Mouse (Mus musculus) kidney, embryonic 16.5 days (tissue): ENCODE data around the gene Gm49405. TPM values are rescaled to one million over a fixed set of nuclear protein-coding genes. Genes with fewer than 3 reads are reported as not detected.
"Not testable (repeated sequence)": the region's sequence is repeated elsewhere in the genome, so short reads cannot be mapped to it uniquely, and the experiment has no call there.

Source experiments
- ATAC-seq: fragments of 200-750 bp; cut with Nextera tagmentation; 2 replicates; pipeline ENCODE4 v1.8.0; 2017; ENCODE audit warnings: moderate TSS enrichment; ENCODE audit not compliant: low FRiP score, low TSS enrichment
- H3K27ac ChIP-seq: fragments of 300-500 bp; sonication (generic); 2 replicates; pipeline ENCODE4 v1.5.1; 2014; ENCODE audit warnings: low read length
- H3K27me3 ChIP-seq: fragments of 300-500 bp; sonication (generic); 2 replicates; pipeline ENCODE4 v1.6.1; 2014; ENCODE audit warnings: low read length, control low read depth, mixed read lengths; ENCODE audit not compliant: insufficient read depth
- H3K36me3 ChIP-seq: fragments of 300-500 bp; sonication (generic); 2 replicates; pipeline ENCODE4 v1.6.1; 2014; ENCODE audit warnings: low read length, control low read depth, mixed read lengths; ENCODE audit not compliant: insufficient read depth
- H3K4me1 ChIP-seq: fragments of 300-500 bp; sonication (generic); 2 replicates; pipeline ENCODE4 v1.6.1; 2014; ENCODE audit warnings: low read length, control low read depth, mixed read lengths; ENCODE audit not compliant: insufficient read depth
- H3K4me2 ChIP-seq: fragments of 300-500 bp; sonication (generic); replicated peaks from 2 replicates; pipeline ENCODE4 v1.6.1; 2014; ENCODE audit warnings: low read depth, low read length
- H3K4me3 ChIP-seq: fragments of 300-500 bp; sonication (generic); 2 replicates; pipeline ENCODE4 v1.5.1; 2014; ENCODE audit warnings: mild to moderate bottlenecking, low read length
- H3K9ac ChIP-seq: fragments of 300-500 bp; sonication (generic); replicated peaks from 2 replicates; pipeline ENCODE4 v1.6.1; 2014; ENCODE audit warnings: low read length
- H3K9me3 ChIP-seq: fragments of 300-500 bp; sonication (generic); 2 replicates; pipeline ENCODE4 v1.6.1; 2016; ENCODE audit warnings: low read length, control low read depth
- WGBS: fragments of 180-500 bp; shearing (Covaris S2); extraction: QIAGEN DNeasy Blood & Tissue Kit; methylation state at CpG from one replicate; pipeline ENCODE4 v1.1.7; 2014; 5-methylcytosine and 5-hydroxymethylcytosine counted together
- polyA plus RNA-seq: library from polyadenylated mRNA; unstranded; fragments of >200 nt; fragmentation: Nextera tagmentation; extraction: Ambion mirVana; gene quantifications from 2 replicates; pipeline ENCODE4 v1.2.1, GENCODE M21; 2015

Gene Gm49405
- polyA plus RNA-seq, 1 experiment from 2014 or later: 3.9 TPM

- WGBS: 35% methylated on average over 18 of the region's 18 CpGs
- H3K4me2 ChIP-seq: no peak overlapping the region
These were observed 18.5 kb downstream of the Gm49405 start for GRCm38 (mm10) chr19:4018743-4019583.

GRCm38 (mm10) chr19:4023185-4023584 lies 22.8 kb downstream of the Gm49405 start:
- H3K27me3 ChIP-seq: no peaks in the 10 kb centered on the region
- 70% methylated on average over 7 of the region's 7 CpGs for WGBS

More at GRCm38 (mm10) chr19:4018743-4019583, 18.5 kb downstream of the Gm49405 start:
- H3K36me3 ChIP-seq: no peaks in the 10 kb centered on the region
- no peaks in the 10 kb centered on the region for H3K9me3 ChIP-seq
- no peak overlapping the region for H3K4me3 ChIP-seq
- no peaks in the 10 kb centered on the region for H3K4me1 ChIP-seq
- peak; percentile 90 for ATAC-seq
- H3K9ac ChIP-seq: no peak overlapping the region
- H3K27ac ChIP-seq: no peak overlapping the region
- H3K27me3 ChIP-seq: no peaks in the 10 kb centered on the region

GRCm38 (mm10) chr19:4027576-4027975 lies 27.1 kb downstream of the Gm49405 start:
- ATAC-seq: no peak
- Histone ChIP-seq H3K9me3 (peaks cover 5% of the 10 kb centered on the region; the same call in 1 of the 2 replicates), H3K9ac (no peak overlapping the region), H3K4me3 (no peak overlapping the region), H3K27me3 (no peaks in the 10 kb centered on the region), H3K27ac (no peak overlapping the region), H3K36me3 (no peaks in the 10 kb centered on the region), H3K4me2 (no peak overlapping the region), H3K4me1 (no peaks in the 10 kb centered on the region)

More at GRCm38 (mm10) chr19:4023185-4023584, 22.8 kb downstream of the Gm49405 start:
- Histone ChIP-seq H3K4me2 (no peak overlapping the region), H3K4me3 (no peak overlapping the region), H3K4me1 (no peaks in the 10 kb centered on the region), H3K36me3 (no peaks in the 10 kb centered on the region), H3K9ac (no peak overlapping the region), H3K9me3 (peaks cover 5% of the 10 kb centered on the region; the same call in 1 of the 2 replicates), H3K27ac (no peak overlapping the region)
- no peak for ATAC-seq

- Histone ChIP-seq H3K4me1 (peaks cover 14% of the 10 kb centered on the region), H3K27ac (no peak overlapping the region), H3K4me2 (no peak overlapping the region), H3K9ac (no peak overlapping the region), H3K36me3 (peaks cover 4% of the 10 kb centered on the region), H3K4me3 (no peak overlapping the region), H3K27me3 (no peaks in the 10 kb centered on the region), H3K9me3 (no peaks in the 10 kb centered on the region)
- no peak for ATAC-seq
- 72% methylated on average over 7 of the region's 7 CpGs for WGBS
These were observed 32.2 kb downstream of the Gm49405 start for GRCm38 (mm10) chr19:4032668-4033067.

GRCm38 (mm10) chr19:4033298-4033697 lies 32.9 kb downstream of the Gm49405 start:
- no peak overlapping the region for H3K27ac ChIP-seq
- H3K4me1 ChIP-seq: peaks cover 18% of the 10 kb centered on the region
- no peak overlapping the region for H3K4me3 ChIP-seq
- peaks cover 4% of the 10 kb centered on the region for H3K36me3 ChIP-seq
- ATAC-seq: no peak
- H3K4me2 ChIP-seq: no peak overlapping the region
- no peaks in the 10 kb centered on the region for H3K27me3 ChIP-seq
- no peak overlapping the region for H3K9ac ChIP-seq
- WGBS: 62% methylated on average over 3 of the region's 3 CpGs
- no peaks in the 10 kb centered on the region for H3K9me3 ChIP-seq

- Histone ChIP-seq H3K4me2 (no peak overlapping the region), H3K9ac (no peak overlapping the region), H3K9me3 (no peaks in the 10 kb centered on the region), H3K4me3 (no peak overlapping the region), H3K36me3 (peaks cover 4% of the 10 kb centered on the region), H3K4me1 (peaks cover 20% of the 10 kb centered on the region), H3K27ac (no peak overlapping the region), H3K27me3 (no peaks in the 10 kb centered on the region)
- no peak for ATAC-seq
- 66% methylated on average over 5 of the region's 5 CpGs for WGBS
These were observed 33.3 kb downstream of the Gm49405 start for GRCm38 (mm10) chr19:4033742-4034141.

- H3K9me3 ChIP-seq: no peaks in the 10 kb centered on the region
- 62% methylated on average over 12 of the region's 12 CpGs for WGBS
- ATAC-seq: no peak
- H3K4me3 ChIP-seq: 0 out of 2 replicates have a peak overlapping the region, but pooled peaks have one; percentile 0
- peak overlapping the region; percentile 35 for H3K4me2 ChIP-seq
- peaks cover 4% of the 10 kb centered on the region for H3K36me3 ChIP-seq
- H3K27ac ChIP-seq: no peak overlapping the region
- H3K4me1 ChIP-seq: peaks cover 20% of the 10 kb centered on the region
- no peak overlapping the region for H3K9ac ChIP-seq
- H3K27me3 ChIP-seq: no peaks in the 10 kb centered on the region
These were observed 36.1 kb downstream of the Gm49405 start for GRCm38 (mm10) chr19:4036327-4037045.

GRCm38 (mm10) chr19:4037154-4037787 lies 36.8 kb downstream of the Gm49405 start:
- H3K4me3 ChIP-seq: peak overlapping the region; percentile 81
- peak overlapping the region; percentile 77 for H3K4me2 ChIP-seq
- peak overlapping the region; percentile 95 for H3K9ac ChIP-seq
- ATAC-seq: peak; percentile 32
- not testable (repeated sequence) for H3K27me3 ChIP-seq, H3K36me3 ChIP-seq, H3K9me3 ChIP-seq
- H3K27ac ChIP-seq: peak overlapping the region; percentile 79
- WGBS: 23% methylated on average over 7 of the region's 8 CpGs
- H3K4me1 ChIP-seq: peaks cover 20% of the 10 kb centered on the region

GRCm38 (mm10) chr19:4037788-4038232 lies 37.4 kb downstream of the Gm49405 start, which contains the start of gene Gstp1:
Gene Gstp1, minus strand, starts transcription at chr19:4037985.
- H3K9ac ChIP-seq: peak within 1 kb of the TSS; percentile 95
- no peaks in the 10 kb centered on the region for H3K27me3 ChIP-seq
- peak within 1 kb of the TSS; percentile 79 for H3K27ac ChIP-seq
- H3K4me2 ChIP-seq: peak within 1 kb of the TSS; percentile 77
- WGBS: 0% methylated on average over 26 of the region's 26 CpGs
- peaks cover 20% of the 10 kb centered on the region for H3K4me1 ChIP-seq
- no peaks in the 10 kb centered on the region for H3K9me3 ChIP-seq
- peak; percentile 87 for ATAC-seq
- H3K36me3 ChIP-seq: peaks cover 4% of the 10 kb centered on the region
- H3K4me3 ChIP-seq: peak within 1 kb of the TSS; percentile 81
